Mouse (Mus musculus): ENCODE results near the gene Tmem169.

The Tmem169 gene

DNA sequence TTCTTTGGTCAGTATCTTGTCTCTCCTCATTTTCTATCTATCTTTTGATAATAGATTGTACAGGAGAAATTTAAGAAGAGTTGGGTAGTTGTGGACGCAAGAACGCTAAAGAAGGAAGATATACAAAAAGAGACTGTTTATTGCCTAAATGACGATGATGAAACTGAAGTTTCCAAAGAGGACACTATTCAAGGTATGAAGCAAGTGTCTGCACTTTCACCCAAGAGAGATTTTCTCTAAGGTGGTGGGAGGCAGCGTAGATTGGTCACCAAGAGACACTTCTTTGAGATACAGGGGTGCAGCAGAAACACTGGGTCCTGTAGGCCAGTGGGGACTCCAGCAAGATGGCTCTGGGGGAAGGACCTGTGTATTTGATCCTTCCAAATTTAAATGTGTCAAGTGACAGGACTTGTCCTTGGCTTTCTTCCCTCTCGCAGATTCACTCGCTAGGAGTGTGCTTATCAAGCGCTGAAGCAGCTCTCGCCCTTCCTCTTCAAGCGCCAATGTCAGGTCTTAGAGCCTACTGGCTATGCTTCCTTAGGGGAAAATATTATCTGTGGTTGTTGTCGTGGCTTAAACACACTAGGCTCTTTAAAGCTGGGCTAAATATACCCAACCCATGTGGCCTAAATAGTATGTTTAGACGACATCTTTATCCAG lies 42.1 kb downstream of the Tmem169 start:
- no peak for DNase-seq (ENCODE audit: low spot score in 2 of 2)

DNA sequence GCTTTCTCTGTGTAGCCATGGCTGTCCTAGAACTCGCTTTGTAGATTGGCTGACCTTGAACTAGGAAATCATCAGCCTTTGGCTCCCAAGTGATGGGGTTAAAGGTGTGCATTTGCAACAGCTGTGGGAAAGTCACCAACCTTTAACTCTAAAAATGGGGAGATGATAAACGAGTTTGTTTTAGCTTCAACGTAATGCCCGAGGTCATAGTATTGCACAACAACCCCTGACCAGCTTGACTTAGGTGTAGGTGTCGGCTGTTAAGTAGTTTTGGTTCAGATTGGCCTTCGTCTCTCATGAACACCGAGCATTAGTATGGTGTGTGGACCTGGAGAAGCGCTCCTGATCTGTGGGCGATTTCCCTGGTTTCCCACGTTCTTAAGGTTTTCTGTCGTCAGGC lies 50.6 kb downstream of the Tmem169 start:
- DNase-seq (ENCODE audit: low spot score in 2 of 2), result no peak

GRCm38 (mm10) chr1:72336780-72337179 lies 52.6 kb downstream of the Tmem169 start:
- no peak for DNase-seq (ENCODE audit: low spot score in 2 of 2)

DNA sequence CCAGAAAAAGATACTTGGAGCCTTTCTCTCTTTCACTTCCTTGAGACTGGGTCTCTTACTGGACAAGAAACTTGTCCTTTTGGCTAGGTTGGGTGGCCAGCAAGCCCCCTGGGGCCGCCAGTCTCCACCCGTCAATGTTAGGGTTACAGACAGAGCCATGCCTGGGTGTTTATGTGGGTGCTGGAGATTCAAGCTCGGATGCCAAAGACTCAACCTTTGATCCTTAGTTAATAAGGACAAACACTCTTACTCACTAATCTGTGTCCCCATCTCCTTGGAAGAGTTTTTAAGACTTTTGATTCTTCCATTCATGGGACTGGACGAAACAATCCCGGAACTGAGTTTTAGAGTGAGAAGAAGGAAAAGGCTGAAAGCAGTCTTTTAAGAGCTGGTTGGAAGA lies 54.2 kb downstream of the Tmem169 start:
- no peak for DNase-seq (ENCODE audit: low spot score in 2 of 2)

- no peak for DNase-seq (ENCODE audit: low spot score in 2 of 2)
These were observed 63.7 kb downstream of the Tmem169 start for GRCm38 (mm10) chr1:72347873-72348272.

Data from urinary bladder, postnatal 36 days (tissue).